8 mouse cellular contexts compared by ENCODE assay signal in the genomic region with DNA sequence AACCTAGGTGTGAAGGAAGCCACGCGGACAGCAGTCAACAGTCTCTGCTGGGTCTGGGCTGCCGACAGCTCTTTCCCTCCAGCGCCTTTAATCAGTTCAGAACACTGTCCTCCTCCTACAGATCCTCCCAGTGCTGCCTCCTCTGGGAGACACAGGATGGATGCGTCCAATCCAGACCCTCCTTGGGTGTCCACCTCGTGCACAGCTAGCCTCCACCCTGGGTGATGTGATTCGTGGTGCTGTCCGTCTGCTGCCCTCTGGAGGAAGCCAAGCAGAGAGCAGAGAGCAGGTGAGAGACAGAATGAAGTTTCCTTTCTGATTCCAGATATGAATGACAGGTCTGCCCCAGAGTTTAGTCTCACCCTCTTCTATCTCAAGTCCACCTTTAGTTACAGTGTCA. TPM values are rescaled to one million over a fixed set of nuclear protein-coding genes. Genes with fewer than 3 reads are reported as not detected.
A peak's percentile ranks its signal among the peaks of the same experiment; 100 is the strongest.
DNase-seq lines count a peak whose midpoint lies in the region; ATAC-seq and TF ChIP-seq lines count a peak whose summit lies in the region.

No protein-coding gene starts in this region.

- DNase-seq in kidney, adult 18-20 months: peak; percentile 16
- no peak for DNase-seq in kidney, adult 11 months
- no peak for DNase-seq in Patski (ENCODE audit: low read depth, low spot score)
- peak; percentile 33 for DNase-seq in embryo, embryonic 9.5 days (ENCODE audit: extremely low spot score)
- peak; percentile 27 for DNase-seq in kidney, adult 2 months
- peak; percentile 18 for DNase-seq in mesoderm, embryonic 11.5 days (ENCODE audit: low read depth, low spot score)
- DNase-seq in thymus, postnatal 0 days (ENCODE audit: low spot score): peak; percentile 19
- no peak for DNase-seq in spleen, postnatal 10 days (ENCODE audit: low spot score in 2 of 2)

- POLR2A ChIA-PET in Patski (lab: Charles Lee): no interaction called here

- no peak overlapping the region for H3K4me3 ChIP-seq in kidney, adult 2 months (ENCODE audit: insufficient read depth, low read depth, low read length)

- no peak for ATAC-seq in Patski

- no peaks in the 10 kb centered on the region for H3K4me1 ChIP-seq in kidney, adult 2 months (ENCODE audit: control insufficient read depth, insufficient read depth, low read length)

- peak; percentile 70 for TF ChIP-seq CTCF in Patski (IDR thresholded peaks at IDR 0.05)
- TF ChIP-seq CTCF in kidney, adult 2 months (conservative IDR thresholded peaks at IDR 0.05; ENCODE audit: insufficient read depth, insufficient read length, low read depth, low read length): peak; percentile 65

- no peak for TF ChIP-seq POLR2A in kidney, adult 2 months (IDR thresholded peaks at IDR 0.05; ENCODE audit: low read depth, low read length)

- in situ Hi-C loops in Patski (cut with MboI; ENCODE audit: low pct_unique_long_range_greater_than_20kb): loop anchor here (10.0 kb wide), 1 partner anchor 105 kb away; the partner anchor contains the start of gene Prlh

- 17% methylated on average over 8 of the region's 8 CpGs for WGBS in kidney, adult 2 months

- CTCF ChIA-PET in Patski (lab: Charles Lee): no interaction called here

- no peaks in the 10 kb centered on the region for H3K36me3 ChIP-seq in kidney, adult 2 months (ENCODE audit: control insufficient read depth, insufficient read depth, low read length)

- peaks cover 7% of the 10 kb centered on the region for H3K27me3 ChIP-seq in Patski
- H3K27me3 ChIP-seq in kidney, adult 2 months (replicated peaks; ENCODE audit: control insufficient read depth, insufficient read depth, low read length): no peaks in the 10 kb centered on the region

- H3K27ac ChIP-seq in kidney, adult 2 months (ENCODE audit: insufficient read depth, low read depth, low read length): no peak overlapping the region

RNA-seq across cellular contexts. Expression of gene Col6a3, which starts 6.1 kb away (rescaled TPM):
- 0.13 TPM for polyA plus RNA-seq in Patski (2021)
- polyA plus RNA-seq in kidney, adult 2 months (2012; rRNA removed): 15.3 and 17.4 TPM in 2 replicates
- polyA plus RNA-seq in thymus, postnatal 0 days (2015; fragmentation: Nextera tagmentation; extraction: Ambion mirVana): 5.6 and 5.8 TPM in 2 replicates

Comparison
In these comparisons a context has a peak if more than half of its experiments do, and no peak if none do; other contexts are left out.
1. DNase-seq: peak in kidney, adult 18-20 months (single experiment), embryo, embryonic 9.5 days (single experiment), kidney, adult 2 months (single experiment), mesoderm, embryonic 11.5 days (single experiment) and thymus, postnatal 0 days (single experiment); none in kidney, adult 11 months (single experiment), Patski (single experiment) and spleen, postnatal 10 days (0 of 2).